Mouse (Mus musculus) lung, embryonic 14.5 days (tissue): ENCODE data around the gene Dohh. TPM values are rescaled to one million over a fixed set of nuclear protein-coding genes. Genes with fewer than 3 reads are reported as not detected.

ENCODE experiments used
- ATAC-seq: fragments of 200-750 bp; cut with Nextera tagmentation; 2 replicates; pipeline ENCODE4 v1.8.0; 2017; ENCODE audit warnings: mild to moderate bottlenecking, moderate TSS enrichment, moderate library complexity; ENCODE audit not compliant: insufficient read depth
- DNase-seq: peaks from one replicate; pipeline ENCODE4 v3.0.0-alpha.2; 2015
- H3K27ac ChIP-seq: fragments of 300-500 bp; sonication (generic); 2 replicates; pipeline ENCODE4 v1.5.1; 2014; ENCODE audit warnings: low read depth, mild to moderate bottlenecking, moderate library complexity
- H3K27me3 ChIP-seq: fragments of 300-500 bp; sonication (generic); 2 replicates; pipeline ENCODE4 v1.6.1; 2014; ENCODE audit warnings: low read length, control low read depth; ENCODE audit not compliant: insufficient read depth
- H3K36me3 ChIP-seq: fragments of 300-500 bp; sonication (generic); 2 replicates; pipeline ENCODE4 v1.6.1; 2014; ENCODE audit warnings: control low read depth; ENCODE audit not compliant: insufficient read depth
- H3K4me1 ChIP-seq: fragments of 300-500 bp; sonication (generic); 2 replicates; pipeline ENCODE4 v1.6.1; 2014; ENCODE audit warnings: antibody characterized with exemption, control low read depth; ENCODE audit not compliant: insufficient read depth
- H3K4me2 ChIP-seq: fragments of 300-500 bp; sonication (generic); 2 replicates; pipeline ENCODE4 v1.6.1; 2014; ENCODE audit warnings: mild to moderate bottlenecking
- H3K4me3 ChIP-seq: fragments of 300-500 bp; sonication (generic); 2 replicates; pipeline ENCODE4 v1.5.1; 2014; ENCODE audit warnings: low read depth, low read length
- H3K9ac ChIP-seq: fragments of 300-500 bp; sonication (generic); 2 replicates; pipeline ENCODE4 v1.6.1; 2014
- H3K9me3 ChIP-seq: fragments of 300-500 bp; sonication (generic); 2 replicates; pipeline ENCODE4 v1.6.1; 2016; ENCODE audit warnings: low read depth, low read length, control low read depth
- CTCF ChIP-seq: IDR thresholded peaks from 2 replicates; pipeline ENCODE4 v1.5.1; 2016; ENCODE audit warnings: antibody characterized with exemption, low read depth
- WGBS: fragments of 180-500 bp; shearing (Covaris S2); extraction: QIAGEN DNeasy Blood & Tissue Kit; methylation state at CpG from one replicate; pipeline ENCODE4 v1.1.7; 2014; 5-methylcytosine and 5-hydroxymethylcytosine counted together
- polyA plus RNA-seq: library from polyadenylated mRNA; unstranded; fragments of >200 nt; fragmentation: Nextera tagmentation; extraction: Ambion mirVana; gene quantifications from 2 replicates; pipeline ENCODE4 v1.2.1, GENCODE M21; 2014

The Dohh gene
- polyA plus RNA-seq, 1 experiment from 2014 or later: 67.0 TPM

- H3K4me1 ChIP-seq: no peaks in the 10 kb centered on the region; the same call in 1 of the 2 replicates
- 78% methylated on average over 6 of the region's 6 CpGs for WGBS
- no peak overlapping the region for H3K9ac ChIP-seq
- TF ChIP-seq CTCF: no peak
- H3K27me3 ChIP-seq: no peaks in the 10 kb centered on the region
- H3K27ac ChIP-seq: no peak overlapping the region
- H3K9me3 ChIP-seq: no peaks in the 10 kb centered on the region
- DNase-seq (no peak), ATAC-seq (no peak)
- H3K4me2 ChIP-seq: no peak overlapping the region
- H3K36me3 ChIP-seq: peaks cover 27% of the 10 kb centered on the region
- no peak overlapping the region for H3K4me3 ChIP-seq
Measured at GRCm38 (mm10) chr10:81392270-81392669, 8.0 kb downstream of the Dohh start.

DNA sequence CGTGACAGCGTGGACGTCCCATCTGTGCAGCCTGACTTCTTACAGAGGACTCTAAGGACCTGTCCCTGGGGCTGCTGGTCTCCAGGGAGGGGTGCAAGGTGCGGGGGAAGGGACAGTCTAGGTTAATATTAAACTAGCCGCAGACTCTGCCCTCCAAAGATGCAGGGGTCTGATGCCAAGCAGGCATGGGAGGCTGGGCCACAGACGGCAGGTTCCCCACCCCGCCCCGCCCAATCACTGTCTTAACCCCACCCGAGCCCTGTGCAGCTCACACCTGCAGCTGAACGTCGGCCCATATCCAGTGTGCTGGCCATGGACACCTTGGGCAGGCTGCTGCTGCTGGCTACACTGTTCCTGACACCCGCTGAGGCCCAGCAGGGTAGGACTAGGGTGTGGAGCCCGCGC, 8.6 kb downstream of the Dohh start, which contains the start of gene Smim24:
TSS of gene Smim24 (plus strand) at position 271 of the 405 bp plus-strand sequence.
- H3K9me3 ChIP-seq: no peaks in the 10 kb centered on the region
- no peak for TF ChIP-seq CTCF
- ATAC-seq: no peak
- WGBS: 47% methylated on average over 14 of the region's 14 CpGs
- no peak for DNase-seq
- no peaks in the 10 kb centered on the region; the same call in 1 of the 2 replicates for H3K4me1 ChIP-seq
- peak within 1 kb of the TSS; percentile 48 for H3K9ac ChIP-seq
- peak within 1 kb of the TSS; percentile 64 for H3K4me2 ChIP-seq
- H3K36me3 ChIP-seq: peaks cover 27% of the 10 kb centered on the region
- peak within 1 kb of the TSS; percentile 24 for H3K4me3 ChIP-seq
- H3K27ac ChIP-seq: no peak within 1 kb of the TSS
- H3K27me3 ChIP-seq: no peaks in the 10 kb centered on the region

GRCm38 (mm10) chr10:81393456-81394063, 9.3 kb downstream of the Dohh start:
- Histone ChIP-seq H3K27me3 (no peaks in the 10 kb centered on the region), H3K9me3 (no peaks in the 10 kb centered on the region), H3K4me1 (no peaks in the 10 kb centered on the region; the same call in 1 of the 2 replicates), H3K4me2 (peak overlapping the region; percentile 64), H3K27ac (no peak overlapping the region), H3K36me3 (peaks cover 27% of the 10 kb centered on the region), H3K4me3 (peak overlapping the region; percentile 24), H3K9ac (peak overlapping the region; percentile 48)
- WGBS: 4% methylated on average over 19 of the region's 19 CpGs
- DNase-seq (peak; percentile 65), ATAC-seq (no peak)
- TF ChIP-seq CTCF: no peak

DNA sequence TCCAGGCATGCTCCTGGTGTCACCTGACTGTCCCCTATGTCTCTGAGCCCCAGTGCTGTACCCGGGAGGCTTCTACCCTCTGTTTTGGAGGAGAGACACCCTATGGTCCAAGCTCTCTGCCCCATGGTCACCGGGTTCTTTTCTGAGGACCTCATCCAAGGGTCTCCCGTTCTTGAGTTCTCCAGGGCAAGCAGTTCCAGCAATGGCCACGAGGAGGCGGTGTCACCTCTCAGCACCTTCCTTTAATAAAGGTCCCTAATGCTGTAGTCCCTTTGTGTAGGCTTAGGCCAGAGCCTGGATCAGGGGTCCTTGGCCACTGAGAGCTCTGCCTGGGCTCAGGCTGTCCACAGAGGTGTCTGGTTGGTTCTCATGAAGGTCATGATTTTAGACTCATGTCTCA, 10.9 kb downstream of the Dohh start:
- ATAC-seq (no peak), DNase-seq (peak; percentile 90)
- H3K27me3 ChIP-seq: no peaks in the 10 kb centered on the region
- H3K4me1 ChIP-seq: no peaks in the 10 kb centered on the region; the same call in 1 of the 2 replicates
- peaks cover 36% of the 10 kb centered on the region for H3K36me3 ChIP-seq
- no peak overlapping the region for H3K4me2 ChIP-seq
- no peak overlapping the region for H3K9ac ChIP-seq
- no peaks in the 10 kb centered on the region for H3K9me3 ChIP-seq
- no peak overlapping the region for H3K27ac ChIP-seq
- TF ChIP-seq CTCF: peak; percentile 94
- WGBS: 14% methylated on average over 5 of the region's 5 CpGs
- no peak overlapping the region for H3K4me3 ChIP-seq

GRCm38 (mm10) chr10:81395865-81396264, 11.6 kb downstream of the Dohh start:
- 87% methylated on average over 4 of the region's 4 CpGs for WGBS
- DNase-seq: no peak
- Histone ChIP-seq H3K27me3 (no peaks in the 10 kb centered on the region), H3K27ac (no peak overlapping the region), H3K4me1 (no peaks in the 10 kb centered on the region; the same call in 1 of the 2 replicates), H3K9me3 (no peaks in the 10 kb centered on the region), H3K4me2 (no peak overlapping the region), H3K9ac (no peak overlapping the region), H3K36me3 (peaks cover 43% of the 10 kb centered on the region), H3K4me3 (no peak overlapping the region)
- TF ChIP-seq CTCF: no peak
- no peak for ATAC-seq

DNA sequence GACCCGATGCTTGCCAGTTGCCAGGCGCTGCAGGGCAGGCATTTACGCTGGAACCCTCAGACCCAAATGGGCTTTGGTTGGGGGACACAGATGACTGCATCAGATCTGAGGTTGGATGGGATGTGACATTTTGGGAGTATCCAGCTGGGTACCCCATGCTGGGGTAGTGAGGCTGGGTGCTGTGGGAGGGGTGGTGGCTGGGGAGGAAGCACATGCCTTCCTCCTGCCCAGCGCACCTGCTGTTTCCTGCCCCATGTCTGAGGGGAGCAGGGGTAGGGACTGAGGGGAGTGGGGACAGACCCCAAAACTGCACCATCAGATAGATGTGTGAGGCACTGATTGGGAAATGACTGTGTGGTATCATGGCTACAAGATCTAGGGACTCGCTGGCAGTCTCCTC, 12.5 kb downstream of the Dohh start:
- H3K9me3 ChIP-seq: no peaks in the 10 kb centered on the region
- peaks cover 48% of the 10 kb centered on the region for H3K36me3 ChIP-seq
- no peak overlapping the region for H3K27ac ChIP-seq
- H3K9ac ChIP-seq: no peak overlapping the region
- no peak overlapping the region for H3K4me3 ChIP-seq
- DNase-seq (no peak), ATAC-seq (no peak)
- 77% methylated on average over 5 of the region's 5 CpGs for WGBS
- peaks cover 4% of the 10 kb centered on the region for H3K4me1 ChIP-seq
- H3K27me3 ChIP-seq: no peaks in the 10 kb centered on the region
- H3K4me2 ChIP-seq: no peak overlapping the region
- no peak for TF ChIP-seq CTCF

DNA sequence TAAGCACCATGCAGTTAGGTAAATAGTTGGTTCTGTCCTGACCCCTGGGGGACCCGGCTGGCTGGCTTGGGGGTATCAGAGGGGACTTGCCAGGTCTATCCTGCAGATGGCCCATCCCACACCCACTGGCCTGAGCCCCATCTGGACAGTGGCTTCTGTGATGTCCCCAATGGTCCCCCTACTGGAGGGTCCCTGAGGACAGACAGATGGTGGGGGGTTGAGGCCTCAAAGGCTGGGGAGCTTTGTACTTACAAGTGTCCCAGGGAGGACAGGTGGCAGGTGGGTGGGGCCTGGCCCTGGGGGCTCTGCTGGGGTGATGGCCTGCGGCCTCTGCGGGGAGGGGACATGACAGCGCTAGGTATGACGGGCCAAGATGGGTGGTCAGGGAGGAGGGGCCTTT, 15.1 kb downstream of the Dohh start:
- 0 out of 2 replicates have a peak, but pooled peaks have one; percentile 1 for TF ChIP-seq CTCF
- Histone ChIP-seq H3K36me3 (peaks cover 63% of the 10 kb centered on the region), H3K4me1 (peaks cover 24% of the 10 kb centered on the region), H3K9ac (no peak overlapping the region), H3K4me3 (no peak overlapping the region), H3K27ac (no peak overlapping the region), H3K4me2 (no peak overlapping the region), H3K27me3 (no peaks in the 10 kb centered on the region), H3K9me3 (no peaks in the 10 kb centered on the region)
- WGBS: 69% methylated on average over 5 of the region's 5 CpGs
- ATAC-seq: no peak
- no peak for DNase-seq
